Mouse (Mus musculus) left cerebral cortex, postnatal 14 days (tissue): ENCODE results near the gene Cd28. TPM values are rescaled to one million over a fixed set of nuclear protein-coding genes. Genes with fewer than 3 reads are reported as not detected.

ENCODE experiments used
- DNase-seq, 2 experiments: peaks; one replicate each; pipeline ENCODE4 v3.0.0; 2021 to 2022; ENCODE audit warnings: low spot score in 2 of 2, mixed read lengths in 1 of 2
- intact Hi-C: fragments of 180-260 bp; cut with DNase I; formaldehyde crosslinking; loops from one replicate; pipeline ENCODE4 v1.15.1; 2025
- long read RNA-seq, 2 experiments: library from polyadenylated mRNA; stranded (forward); transcript quantifications; one replicate each; pipeline ENCODE4 v2.0.0; 2021
- total RNA-seq, 2 experiments: library from RNA; stranded (reverse); gene quantifications; 2 replicates each; pipeline ENCODE4 v1.2.3; 2021

Gene Cd28
- under 1 TPM; 0.20 to 0.34 TPM for total RNA-seq
- long read RNA-seq, experiment 1 = 0 reads
- long read RNA-seq, experiment 2 = 0 reads

GRCm38 (mm10) chr1:60716567-60716966 lies at the start of gene Cd28:
Gene Cd28, plus strand, starts transcription at chr1:60716800.
- no peak for DNase-seq
- intact Hi-C loops = no loop called here

- DNase-seq = peak; percentile 12 to 34
- intact Hi-C loops = no loop called here
These were observed 48.6 kb upstream of the Cd28 start for GRCm38 (mm10) chr1:60667873-60668616.

GRCm38 (mm10) chr1:60669048-60669447 lies 47.6 kb upstream of the Cd28 start:
- intact Hi-C loops = no loop called here
- no peak for DNase-seq

- intact Hi-C loops = no loop called here
- DNase-seq = no peak
These were observed 46.9 kb upstream of the Cd28 start for GRCm38 (mm10) chr1:60669664-60670063.

GRCm38 (mm10) chr1:60670172-60670571 lies 46.4 kb upstream of the Cd28 start:
- DNase-seq = no peak
- intact Hi-C loops = no loop called here

- peak in 1 of 2 experiments; percentile 10 for DNase-seq
- intact Hi-C loops = loop anchor here (10.0 kb wide), 1 partner anchor 649 kb away; no protein-coding TSS in a partner anchor
These were observed 32.8 kb upstream of the Cd28 start for GRCm38 (mm10) chr1:60683766-60684165.

- no peak for DNase-seq
- intact Hi-C loops = no loop called here
These were observed 20.3 kb upstream of the Cd28 start for GRCm38 (mm10) chr1:60696115-60696895.

- intact Hi-C loops = no loop called here
- no peak for DNase-seq
These were observed 14.0 kb upstream of the Cd28 start for GRCm38 (mm10) chr1:60702641-60703040.

GRCm38 (mm10) chr1:60713238-60713637 lies 3.4 kb upstream of the Cd28 start:
- intact Hi-C loops = no loop called here
- no peak for DNase-seq

- intact Hi-C loops = no loop called here
- no peak for DNase-seq
These were observed 876 bp upstream of the Cd28 start for GRCm38 (mm10) chr1:60715651-60716196.

GRCm38 (mm10) chr1:60718580-60718979 lies 2.0 kb downstream of the Cd28 start:
- intact Hi-C loops = no loop called here
- DNase-seq = no peak

- intact Hi-C loops = no loop called here
- no peak for DNase-seq
These were observed 7.0 kb downstream of the Cd28 start for GRCm38 (mm10) chr1:60723555-60723954.

- intact Hi-C loops = loop anchor here (10.0 kb wide), 1 partner anchor 113 kb away; no protein-coding TSS in a partner anchor
- peak in 1 of 2 experiments; percentile 31 for DNase-seq
These were observed 15.3 kb downstream of the Cd28 start for GRCm38 (mm10) chr1:60731940-60732339.

GRCm38 (mm10) chr1:60735072-60735907 lies 18.7 kb downstream of the Cd28 start:
- DNase-seq = no peak
- intact Hi-C loops = loop anchor here (10.0 kb wide), 1 partner anchor 110 kb away; no protein-coding TSS in a partner anchor

GRCm38 (mm10) chr1:60735908-60736280 lies 19.3 kb downstream of the Cd28 start:
- no peak for DNase-seq
- intact Hi-C loops = loop anchor here (10.0 kb wide), 1 partner anchor 109 kb away; no protein-coding TSS in a partner anchor

GRCm38 (mm10) chr1:60744266-60744665 lies 27.7 kb downstream of the Cd28 start:
- no peak for DNase-seq
- intact Hi-C loops = no loop called here

GRCm38 (mm10) chr1:60745664-60746063 lies 29.1 kb downstream of the Cd28 start:
- intact Hi-C loops = no loop called here
- peak; percentile 39 to 42 for DNase-seq

- DNase-seq = no peak
- intact Hi-C loops = no loop called here
These were observed 29.6 kb downstream of the Cd28 start for GRCm38 (mm10) chr1:60746153-60746552.

GRCm38 (mm10) chr1:60746856-60747255 lies 30.3 kb downstream of the Cd28 start:
- DNase-seq = no peak
- intact Hi-C loops = no loop called here
